Mouse (Mus musculus): Measurements from ENCODE around the gene Cfap45.

GRCm38 (mm10) chr1:172530544-172531220 lies 10.1 kb downstream of the Cfap45 start:
- TF ChIP-seq CTCF (IDR thresholded peaks at IDR 0.05; ENCODE audit: borderline replicate concordance, insufficient read depth, low read length) (no peak), POLR2A (IDR thresholded peaks at IDR 0.05; ENCODE audit: low read depth, low read length) (no peak)

Measured in embryonic fibroblast, embryonic 13.5 days (primary cell).